Mouse (Mus musculus) megakaryocyte, embryonic 14.5 days (primary cell): ENCODE data around the gene Surf4. TPM values are rescaled to one million over a fixed set of nuclear protein-coding genes. Genes with fewer than 3 reads are reported as not detected.

Source experiments
- H3K27me3 ChIP-seq: replicated peaks from 2 replicates; pipeline ENCODE3; 2012; ENCODE audit warnings: inconsistent platforms
- H3K36me3 ChIP-seq: replicated peaks from 2 replicates; pipeline ENCODE3; 2012; ENCODE audit warnings: low read length, inconsistent platforms, mixed read lengths
- H3K4me1 ChIP-seq: 2 replicates; pipeline ENCODE4 v1.6.1; 2012; ENCODE audit warnings: inconsistent platforms
- H3K4me3 ChIP-seq: replicated peaks from 2 replicates; pipeline ENCODE3; 2012; ENCODE audit warnings: moderate library complexity, mild to moderate bottlenecking, inconsistent platforms
- H3K9me3 ChIP-seq: 2 replicates; pipeline ENCODE4 v1.6.1; 2012; ENCODE audit warnings: inconsistent platforms
- FLI1 ChIP-seq: IDR thresholded peaks from 2 replicates; pipeline ENCODE4 v1.6.1; 2012; ENCODE audit warnings: low read length, inconsistent platforms, mixed read lengths
- GATA1 ChIP-seq: IDR thresholded peaks from 3 replicates; pipeline ENCODE4 v1.6.1; 2012; ENCODE audit warnings: mixed read lengths, low read length, inconsistent platforms, borderline replicate concordance
- polyA plus RNA-seq: library from polyadenylated mRNA; stranded (reverse); fragments of >175 nt; gene quantifications from 2 replicates; pipeline ENCODE4 v1.2.3, GENCODE M21; 2012; ENCODE audit warnings: low replicate concordance; ENCODE audit not compliant: insufficient read depth

Gene Surf4
- 144 and 194 TPM in 2 replicates for polyA plus RNA-seq

DNA sequence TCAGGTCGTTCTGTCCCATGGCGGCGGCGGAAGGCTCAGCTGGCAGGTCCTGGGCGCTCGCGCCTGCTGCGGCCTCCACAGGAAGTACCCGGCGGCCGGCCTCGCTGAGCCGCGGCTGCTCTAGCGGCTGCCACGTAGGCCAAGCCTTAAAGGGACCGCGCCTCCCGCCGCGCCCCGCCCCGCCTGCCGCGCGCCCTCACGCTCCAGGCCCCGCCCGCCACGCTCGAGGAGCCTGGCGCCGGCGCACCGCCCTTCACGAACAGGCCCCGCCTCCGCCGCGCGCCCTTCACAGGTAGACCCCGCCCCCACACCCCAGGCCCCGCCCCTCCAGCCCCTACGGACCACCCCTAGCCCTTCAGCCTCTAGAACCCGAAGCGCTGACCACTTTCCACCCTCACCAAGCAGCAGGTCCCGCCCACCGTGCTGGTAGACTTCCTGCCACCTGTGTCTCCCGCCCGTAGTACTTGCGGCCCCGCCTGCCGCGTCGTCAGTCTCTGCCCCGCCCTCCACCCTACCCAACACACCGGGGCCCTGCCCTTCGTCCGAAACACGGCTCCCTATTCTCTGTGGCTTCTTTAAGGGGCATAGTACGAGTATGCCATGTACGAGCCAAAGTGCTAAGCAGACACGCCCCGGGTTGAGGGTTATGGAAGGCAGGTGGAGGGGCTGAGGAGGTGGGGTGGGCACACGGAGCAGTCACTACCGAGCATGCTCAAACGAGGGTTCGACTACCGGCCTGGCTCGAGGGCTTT, at the start of gene Surf4, which contains the start of gene Stkld1:
Surf4 (minus strand) TSS at position 625 of the 752 bp plus-strand sequence.
Stkld1 (plus strand) TSS at position 744 of the 752 bp plus-strand sequence.
- no peaks in the 10 kb centered on the region for H3K9me3 ChIP-seq
- H3K4me3 ChIP-seq = peak within 1 kb of the TSS; percentile 100
- H3K36me3 ChIP-seq = peaks cover 33% of the 10 kb centered on the region
- no peak for TF ChIP-seq GATA1
- no peak for TF ChIP-seq FLI1
- no peaks in the 10 kb centered on the region for H3K27me3 ChIP-seq
- peaks cover 80% of the 10 kb centered on the region for H3K4me1 ChIP-seq

DNA sequence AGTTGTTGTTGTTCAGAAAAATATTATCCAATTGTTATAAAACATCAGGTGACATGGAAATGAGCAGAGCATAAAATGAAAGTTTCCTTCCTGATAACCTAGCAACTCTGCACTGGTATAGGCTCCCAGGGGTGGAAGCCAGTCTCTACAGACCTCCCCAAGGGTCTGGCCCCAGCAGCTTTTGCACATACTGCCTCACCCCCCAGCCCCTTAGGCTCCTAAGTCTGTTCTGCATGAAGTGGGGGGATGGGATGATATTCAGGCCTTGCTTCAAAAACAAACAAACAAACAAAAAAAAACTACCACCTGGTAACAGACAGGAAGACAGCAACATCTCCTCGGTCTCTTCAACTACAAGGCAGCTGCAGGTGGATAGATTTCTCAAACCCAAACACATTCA, 46.6 kb upstream of the Surf4 start:
- TF ChIP-seq GATA1 (no peak), FLI1 (no peak)

DNA sequence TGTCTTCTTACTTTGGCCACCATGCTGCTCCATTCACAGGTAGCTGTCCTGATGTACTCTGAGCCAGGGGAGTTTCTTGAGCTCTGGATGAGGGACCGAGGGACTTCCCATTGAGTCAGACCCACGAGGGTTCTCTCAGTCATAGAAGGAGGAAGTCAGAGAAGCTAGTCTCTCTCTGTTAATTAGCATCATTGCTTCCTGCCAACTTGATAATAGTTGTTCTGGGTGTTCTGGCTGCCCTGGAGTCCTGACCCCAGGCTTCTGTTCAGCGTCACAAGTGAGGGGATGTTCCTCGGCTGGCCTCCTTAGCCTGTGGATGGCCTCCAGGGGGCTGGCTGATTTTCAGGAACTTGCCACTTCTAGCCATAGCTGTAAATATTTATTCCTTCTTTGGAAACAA, 40.2 kb upstream of the Surf4 start:
- H3K4me3 ChIP-seq = no peak overlapping the region
- H3K27me3 ChIP-seq = peaks cover 43% of the 10 kb centered on the region
- TF ChIP-seq GATA1 (no peak), FLI1 (0 out of 2 replicates have a peak, but pooled peaks have one; percentile 7)

More for the DNA sequence above, 46.6 kb upstream of the Surf4 start:
- H3K4me1 ChIP-seq = peaks cover 3% of the 10 kb centered on the region
- peaks cover 53% of the 10 kb centered on the region for H3K27me3 ChIP-seq
- H3K4me3 ChIP-seq = no peak overlapping the region
- no peaks in the 10 kb centered on the region for H3K36me3 ChIP-seq
- H3K9me3 ChIP-seq = no peaks in the 10 kb centered on the region

DNA sequence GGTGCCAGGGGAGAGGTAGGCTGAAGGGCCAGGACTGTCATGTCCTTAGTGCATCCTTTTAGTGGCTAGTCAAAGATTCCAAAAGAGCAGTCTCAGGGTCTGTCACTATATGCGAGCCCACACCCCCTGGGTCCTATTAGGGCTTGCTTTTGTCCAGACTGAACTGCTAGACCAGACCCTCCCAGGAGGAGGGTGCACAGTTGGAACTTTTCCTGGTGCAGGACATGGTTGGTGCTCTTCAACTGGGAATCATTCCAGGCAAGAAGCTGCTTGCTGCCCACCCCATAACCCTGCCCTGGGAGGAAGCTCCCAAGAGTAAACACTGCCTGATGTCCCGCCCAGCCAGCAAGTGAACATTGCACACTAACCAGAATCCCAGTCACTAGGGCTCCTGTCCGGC, 39.4 kb upstream of the Surf4 start, which contains the start of gene Adamts13:
Adamts13 (plus strand) TSS at position 301 of the 400 bp plus-strand sequence.
- Histone ChIP-seq H3K36me3 (no peaks in the 10 kb centered on the region), H3K4me1 (peaks cover 21% of the 10 kb centered on the region), H3K4me3 (no peak within 1 kb of the TSS), H3K9me3 (peaks cover 2% of the 10 kb centered on the region; the same call in 1 of the 2 replicates), H3K27me3 (peaks cover 39% of the 10 kb centered on the region)
- TF ChIP-seq GATA1 (no peak), FLI1 (no peak)

More for the DNA sequence above, 40.2 kb upstream of the Surf4 start:
- Histone ChIP-seq H3K4me1 (peaks cover 21% of the 10 kb centered on the region), H3K36me3 (no peaks in the 10 kb centered on the region), H3K9me3 (no peaks in the 10 kb centered on the region)

DNA sequence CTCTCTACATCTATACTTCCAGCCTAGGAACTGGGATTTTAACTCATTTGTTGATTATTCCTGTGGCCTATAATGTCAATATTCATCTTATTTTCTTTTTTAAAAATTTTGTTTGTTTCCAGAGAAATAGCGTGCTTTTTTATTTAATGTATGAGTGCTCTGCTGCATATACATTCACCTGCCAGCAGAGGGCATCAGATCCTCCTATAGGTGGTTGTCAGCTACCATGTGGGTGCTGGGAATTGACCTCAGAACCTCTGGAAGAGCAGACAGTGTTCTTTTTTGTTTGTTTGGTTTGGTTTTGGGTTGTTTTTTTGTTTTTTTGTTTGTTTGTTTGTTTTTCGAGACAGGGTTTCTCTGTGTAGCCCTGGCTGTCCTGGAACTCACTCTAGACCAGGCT, 33.5 kb upstream of the Surf4 start:
- TF ChIP-seq GATA1 (no peak), FLI1 (no peak)
- Histone ChIP-seq H3K4me1 (peaks cover 19% of the 10 kb centered on the region), H3K36me3 (peaks cover 3% of the 10 kb centered on the region), H3K9me3 (peaks cover 8% of the 10 kb centered on the region; the same call in 1 of the 2 replicates), H3K4me3 (no peak overlapping the region), H3K27me3 (peaks cover 10% of the 10 kb centered on the region)

DNA sequence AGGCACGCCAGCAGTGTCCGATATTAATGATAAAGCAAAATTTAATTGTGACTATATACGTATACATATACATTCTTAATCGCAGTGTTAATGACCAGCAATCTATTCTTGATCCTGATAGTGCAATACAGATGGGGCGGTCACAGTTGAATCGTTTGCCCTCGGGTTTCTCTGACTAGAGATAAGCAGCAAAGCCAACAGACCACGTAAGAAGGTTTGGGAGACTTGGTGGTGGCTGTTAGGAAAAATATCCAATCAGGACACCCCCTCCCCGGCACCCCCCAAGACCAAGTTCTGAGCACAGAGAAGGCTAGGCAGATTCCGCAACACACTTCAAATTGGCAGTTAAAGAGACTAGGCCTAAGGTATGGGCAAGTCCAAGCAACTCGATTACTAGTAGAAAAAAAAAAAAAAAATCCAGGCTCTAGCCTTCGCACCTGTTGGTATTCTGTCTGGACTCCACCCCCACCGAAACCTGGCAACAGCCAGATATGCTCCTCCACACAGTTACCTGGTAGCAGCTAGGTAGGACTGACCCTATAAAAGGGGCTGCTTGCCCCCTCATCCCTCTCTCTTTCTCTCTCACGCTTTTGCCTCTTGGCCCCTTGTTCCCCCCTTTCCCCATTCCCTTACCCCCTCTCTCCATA, 31.1 kb upstream of the Surf4 start:
- TF ChIP-seq GATA1 (no peak), FLI1 (no peak)
- Histone ChIP-seq H3K9me3 (peaks cover 8% of the 10 kb centered on the region; the same call in 1 of the 2 replicates), H3K36me3 (peaks cover 26% of the 10 kb centered on the region)

DNA sequence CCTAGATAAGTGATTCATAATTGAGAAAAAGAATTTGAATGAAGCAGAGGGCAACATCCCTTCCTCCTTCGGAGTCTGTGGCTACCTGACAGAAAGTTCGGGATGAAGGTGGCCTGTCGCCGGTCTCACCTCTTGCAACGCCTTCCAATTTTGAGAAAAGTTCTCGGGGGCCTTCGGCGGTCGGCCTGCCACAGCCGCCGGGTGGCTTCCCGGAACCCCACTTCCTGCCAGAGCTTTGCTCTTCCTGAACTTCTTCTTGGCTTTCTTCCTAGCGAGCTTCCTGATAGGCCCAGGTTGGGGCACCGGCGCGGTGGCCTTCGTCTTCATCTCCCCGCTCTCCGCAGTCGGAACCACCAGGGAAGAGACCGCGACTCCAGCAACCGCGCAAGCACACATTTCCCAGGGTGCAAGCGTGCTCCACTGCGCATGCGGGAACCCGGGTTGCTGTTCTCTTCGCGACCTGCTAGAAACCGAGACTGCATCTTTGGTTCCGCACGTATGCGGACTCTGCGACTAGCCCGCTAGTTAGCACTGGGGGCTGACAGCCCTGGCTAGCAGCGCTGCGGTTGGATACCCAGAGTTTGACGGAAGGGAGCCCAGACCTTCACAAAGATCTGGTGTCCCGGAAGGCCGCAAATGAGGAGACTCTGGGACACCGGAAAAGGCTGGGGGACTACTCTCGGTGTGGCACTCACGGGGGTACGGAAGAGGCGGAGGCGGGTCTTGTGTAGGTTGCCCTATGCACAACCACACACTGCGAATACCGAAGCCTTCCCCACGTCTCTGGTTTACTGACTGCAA, 30.4 kb upstream of the Surf4 start, which contains the start of gene Rexo4:
Rexo4 (minus strand) TSS at position 464 of the 801 bp plus-strand sequence.
- H3K4me3 ChIP-seq = peak within 1 kb of the TSS; percentile 96
- H3K9me3 ChIP-seq = peaks cover 8% of the 10 kb centered on the region; the same call in 1 of the 2 replicates
- no peak for TF ChIP-seq GATA1
- TF ChIP-seq FLI1 = no peak
- H3K4me1 ChIP-seq = peaks cover 44% of the 10 kb centered on the region
- no peaks in the 10 kb centered on the region for H3K27me3 ChIP-seq
- peaks cover 30% of the 10 kb centered on the region for H3K36me3 ChIP-seq

More for the DNA sequence above, 31.1 kb upstream of the Surf4 start:
- H3K4me3 ChIP-seq = peak overlapping the region; percentile 96
- H3K4me1 ChIP-seq = peaks cover 41% of the 10 kb centered on the region
- H3K27me3 ChIP-seq = no peaks in the 10 kb centered on the region

DNA sequence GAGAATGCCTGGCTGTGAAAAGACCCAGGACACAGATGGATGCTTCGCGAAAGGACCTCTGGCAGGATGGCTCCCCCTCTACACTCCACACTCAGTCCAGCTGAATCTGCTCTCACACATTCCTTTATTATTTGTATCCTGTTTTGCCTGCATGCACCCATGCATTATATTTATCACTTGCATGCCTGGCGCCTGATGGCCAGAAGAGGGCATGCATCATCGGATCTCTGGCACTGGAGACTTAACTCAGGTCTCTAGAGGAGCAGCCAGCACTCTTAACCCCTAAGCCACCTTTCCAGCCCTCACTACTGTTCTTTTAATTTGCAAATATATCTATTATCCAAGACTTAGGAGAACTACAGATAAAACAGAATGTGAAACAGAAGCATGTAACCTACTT, 27.0 kb upstream of the Surf4 start:
- H3K9me3 ChIP-seq = no peaks in the 10 kb centered on the region
- H3K4me3 ChIP-seq = no peak overlapping the region
- H3K4me1 ChIP-seq = peaks cover 44% of the 10 kb centered on the region
- no peak for TF ChIP-seq FLI1
- no peak for TF ChIP-seq GATA1
- H3K27me3 ChIP-seq = no peaks in the 10 kb centered on the region
- H3K36me3 ChIP-seq = peaks cover 62% of the 10 kb centered on the region

DNA sequence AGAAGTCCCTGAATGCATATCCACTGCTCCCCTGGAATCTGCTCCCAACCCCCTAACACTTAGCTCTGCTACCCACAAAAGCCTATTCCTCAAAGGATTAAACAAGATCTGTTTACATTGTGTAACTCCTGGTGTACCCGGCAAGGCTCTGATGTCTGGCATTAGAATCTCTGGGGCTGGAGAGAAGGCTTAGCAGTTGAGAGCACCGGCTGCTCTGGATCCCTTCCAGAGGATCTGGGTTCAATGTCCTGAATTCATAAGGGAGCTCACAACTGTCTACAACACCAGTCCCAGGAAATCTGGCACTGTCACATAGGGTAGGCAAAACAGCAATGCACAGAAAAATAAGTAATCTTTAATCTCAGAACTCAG, 23.7 kb upstream of the Surf4 start:
- Histone ChIP-seq H3K27me3 (no peaks in the 10 kb centered on the region), H3K4me1 (peaks cover 37% of the 10 kb centered on the region), H3K9me3 (no peaks in the 10 kb centered on the region), H3K36me3 (peaks cover 90% of the 10 kb centered on the region), H3K4me3 (no peak overlapping the region)
- no peak for TF ChIP-seq FLI1
- no peak for TF ChIP-seq GATA1
